Mouse (Mus musculus): ENCODE results near the gene Nat10. TPM values are rescaled to one million over a fixed set of nuclear protein-coding genes. Genes with fewer than 3 reads are reported as not detected.

Gene Nat10
- polyA plus RNA-seq, 1 experiment from 2014 or later = 12.0 TPM

DNA sequence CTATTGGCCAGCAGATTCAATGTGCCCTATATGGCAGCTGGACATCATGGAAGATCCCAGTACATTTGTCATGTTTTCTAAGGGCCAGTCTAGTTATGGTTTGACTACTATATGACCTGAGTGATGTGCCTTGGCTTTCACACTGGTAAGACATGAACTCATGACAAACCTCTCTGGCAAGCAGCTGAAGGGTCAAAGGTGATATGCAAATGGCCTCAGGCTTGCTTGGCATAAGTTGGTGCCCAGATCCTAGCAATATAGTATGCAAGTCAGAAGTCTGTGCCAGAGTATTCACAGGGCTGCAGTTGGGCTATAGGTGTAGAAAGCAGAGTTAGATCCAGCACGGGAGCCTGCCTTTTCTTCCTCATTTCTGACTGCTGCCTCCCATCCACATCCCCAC, 69.8 kb downstream of the Nat10 start:
- 46% methylated on average over 1 of the region's 1 CpGs for WGBS (ENCODE audit: insufficient replicate concordance)
- H3K4me3 ChIP-seq (ENCODE audit: low read depth, low read length) = no peak overlapping the region
- no peak overlapping the region for H3K9ac ChIP-seq (ENCODE audit: low read depth, low read length)
- no peaks in the 10 kb centered on the region for H3K36me3 ChIP-seq (ENCODE audit: control insufficient read depth, insufficient read depth)
- no peak overlapping the region for H3K27ac ChIP-seq (ENCODE audit: low read length)
- no peaks in the 10 kb centered on the region for H3K9me3 ChIP-seq (replicated peaks; ENCODE audit: control insufficient read depth, low read length)
- no peak overlapping the region for H3K4me2 ChIP-seq (ENCODE audit: low read depth, low read length)
- H3K27me3 ChIP-seq (ENCODE audit: control insufficient read depth, insufficient read depth, low read depth, low read length) = no peaks in the 10 kb centered on the region
- ATAC-seq (ENCODE audit: low read depth) = no peak
- H3K4me1 ChIP-seq (ENCODE audit: control insufficient read depth, low read depth, low read length) = no peaks in the 10 kb centered on the region

- H3K9ac ChIP-seq (ENCODE audit: low read depth, low read length) = no peak overlapping the region
- no peak for ATAC-seq (ENCODE audit: low read depth)
- H3K4me2 ChIP-seq (ENCODE audit: low read depth, low read length) = no peak overlapping the region
- no peaks in the 10 kb centered on the region for H3K4me1 ChIP-seq (ENCODE audit: control insufficient read depth, low read depth, low read length)
- H3K27me3 ChIP-seq (ENCODE audit: control insufficient read depth, insufficient read depth, low read depth, low read length) = no peaks in the 10 kb centered on the region
- 58% methylated on average over 5 of the region's 5 CpGs for WGBS (ENCODE audit: insufficient replicate concordance)
- no peaks in the 10 kb centered on the region for H3K36me3 ChIP-seq (ENCODE audit: control insufficient read depth, insufficient read depth)
- no peak overlapping the region for H3K4me3 ChIP-seq (ENCODE audit: low read depth, low read length)
- H3K27ac ChIP-seq (ENCODE audit: low read length) = no peak overlapping the region
- H3K9me3 ChIP-seq (replicated peaks; ENCODE audit: control insufficient read depth, low read length) = no peaks in the 10 kb centered on the region
Measured at GRCm38 (mm10) chr2:103690828-103691227, 70.2 kb downstream of the Nat10 start.

DNA sequence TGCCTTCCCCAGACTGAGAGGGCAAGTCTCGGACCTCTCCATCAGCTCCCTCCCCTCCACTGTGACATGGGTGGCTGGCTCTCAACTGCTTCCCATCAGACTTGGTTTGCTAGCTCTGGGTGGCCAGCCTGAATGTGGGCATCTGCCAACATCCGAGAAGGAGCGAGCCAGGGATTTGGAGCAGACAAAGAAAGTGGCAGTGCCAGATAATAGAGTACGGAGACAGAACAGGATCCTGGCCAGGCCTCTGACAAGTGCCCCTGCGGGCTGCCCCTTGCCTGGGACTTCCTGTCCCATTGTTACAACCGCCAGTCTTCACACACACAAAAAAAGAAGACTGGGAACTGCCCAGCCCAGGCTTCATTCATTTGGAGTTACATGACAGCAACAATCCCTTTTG, 70.6 kb downstream of the Nat10 start:
- H3K9me3 ChIP-seq (replicated peaks; ENCODE audit: control insufficient read depth, low read length) = no peaks in the 10 kb centered on the region
- H3K4me2 ChIP-seq (ENCODE audit: low read depth, low read length) = no peak overlapping the region
- H3K9ac ChIP-seq (ENCODE audit: low read depth, low read length) = no peak overlapping the region
- no peak overlapping the region for H3K27ac ChIP-seq (ENCODE audit: low read length)
- 37% methylated on average over 6 of the region's 6 CpGs for WGBS (ENCODE audit: insufficient replicate concordance)
- H3K36me3 ChIP-seq (ENCODE audit: control insufficient read depth, insufficient read depth) = no peaks in the 10 kb centered on the region
- ATAC-seq (ENCODE audit: low read depth) = no peak
- H3K4me3 ChIP-seq (ENCODE audit: low read depth, low read length) = no peak overlapping the region
- no peaks in the 10 kb centered on the region for H3K27me3 ChIP-seq (ENCODE audit: control insufficient read depth, insufficient read depth, low read depth, low read length)
- peaks cover under 1% of the 10 kb centered on the region for H3K4me1 ChIP-seq (ENCODE audit: control insufficient read depth, low read depth, low read length)

GRCm38 (mm10) chr2:103687888-103688287, 73.2 kb downstream of the Nat10 start:
- Histone ChIP-seq H3K27me3 (ENCODE audit: control insufficient read depth, insufficient read depth, low read depth, low read length) (no peaks in the 10 kb centered on the region), H3K4me3 (ENCODE audit: low read depth, low read length) (no peak overlapping the region), H3K4me1 (ENCODE audit: control insufficient read depth, low read depth, low read length) (peaks cover 2% of the 10 kb centered on the region), H3K9me3 (replicated peaks; ENCODE audit: control insufficient read depth, low read length) (no peaks in the 10 kb centered on the region), H3K27ac (ENCODE audit: low read length) (no peak overlapping the region), H3K9ac (ENCODE audit: low read depth, low read length) (no peak overlapping the region), H3K36me3 (ENCODE audit: control insufficient read depth, insufficient read depth) (no peaks in the 10 kb centered on the region), H3K4me2 (ENCODE audit: low read depth, low read length) (no peak overlapping the region)
- no peak for ATAC-seq (ENCODE audit: low read depth)

DNA sequence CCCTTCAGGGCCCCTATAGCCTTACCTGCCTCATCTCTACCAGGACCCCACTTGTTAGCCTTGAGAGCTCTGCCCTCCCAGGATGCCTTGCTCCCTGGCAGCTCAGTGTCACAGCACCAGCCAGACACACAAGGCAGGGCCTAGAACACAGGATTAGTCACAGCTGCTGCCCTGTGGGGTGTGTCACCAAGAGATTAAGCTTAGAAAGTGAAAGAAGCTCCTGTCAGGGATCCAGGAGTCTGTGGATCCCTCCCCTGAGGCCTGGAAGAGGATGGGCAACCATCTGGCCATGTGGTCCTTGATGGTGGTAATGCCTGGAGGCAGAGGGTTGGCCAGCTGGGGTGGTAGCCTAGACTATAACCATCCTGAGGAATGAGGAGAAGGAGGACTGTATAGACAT, 73.9 kb downstream of the Nat10 start:
- no peak overlapping the region for H3K27ac ChIP-seq (ENCODE audit: low read length)
- no peaks in the 10 kb centered on the region for H3K36me3 ChIP-seq (ENCODE audit: control insufficient read depth, insufficient read depth)
- peaks cover 2% of the 10 kb centered on the region for H3K4me1 ChIP-seq (ENCODE audit: control insufficient read depth, low read depth, low read length)
- no peaks in the 10 kb centered on the region for H3K27me3 ChIP-seq (ENCODE audit: control insufficient read depth, insufficient read depth, low read depth, low read length)
- H3K9me3 ChIP-seq (replicated peaks; ENCODE audit: control insufficient read depth, low read length) = no peaks in the 10 kb centered on the region
- ATAC-seq (ENCODE audit: low read depth) = no peak
- no peak overlapping the region for H3K9ac ChIP-seq (ENCODE audit: low read depth, low read length)
- no peak overlapping the region for H3K4me3 ChIP-seq (ENCODE audit: low read depth, low read length)
- H3K4me2 ChIP-seq (ENCODE audit: low read depth, low read length) = no peak overlapping the region

DNA sequence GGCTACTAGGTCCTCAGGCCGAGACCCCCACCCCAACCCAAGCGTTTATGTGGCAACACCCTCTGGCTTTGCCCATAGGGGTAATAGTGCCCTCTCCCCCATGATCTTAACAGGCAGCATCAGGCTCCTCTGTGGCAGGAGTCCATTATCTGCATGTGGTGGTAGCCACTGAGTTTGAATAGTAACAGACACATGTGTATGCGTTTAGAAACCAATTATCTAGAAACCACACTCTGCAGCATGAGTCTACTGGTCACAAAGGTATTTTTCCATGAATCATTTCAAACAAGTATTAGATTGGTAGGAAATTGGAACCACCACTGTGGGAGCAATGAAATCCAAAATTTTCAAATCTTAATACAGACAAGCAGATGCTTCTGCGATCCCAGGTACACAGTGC, 75.5 kb downstream of the Nat10 start:
- no peak overlapping the region for H3K27ac ChIP-seq (ENCODE audit: low read length)
- peaks cover 2% of the 10 kb centered on the region for H3K4me1 ChIP-seq (ENCODE audit: control insufficient read depth, low read depth, low read length)
- no peak for ATAC-seq (ENCODE audit: low read depth)
- no peak overlapping the region for H3K9ac ChIP-seq (ENCODE audit: low read depth, low read length)
- no peaks in the 10 kb centered on the region for H3K27me3 ChIP-seq (ENCODE audit: control insufficient read depth, insufficient read depth, low read depth, low read length)
- H3K9me3 ChIP-seq (replicated peaks; ENCODE audit: control insufficient read depth, low read length) = no peaks in the 10 kb centered on the region
- H3K4me3 ChIP-seq (ENCODE audit: low read depth, low read length) = no peak overlapping the region
- 52% methylated on average over 4 of the region's 4 CpGs for WGBS (ENCODE audit: insufficient replicate concordance)
- H3K4me2 ChIP-seq (ENCODE audit: low read depth, low read length) = no peak overlapping the region
- H3K36me3 ChIP-seq (ENCODE audit: control insufficient read depth, insufficient read depth) = no peaks in the 10 kb centered on the region

- no peaks in the 10 kb centered on the region for H3K9me3 ChIP-seq (replicated peaks; ENCODE audit: control insufficient read depth, low read length)
- H3K27ac ChIP-seq (ENCODE audit: low read length) = no peak overlapping the region
- H3K4me1 ChIP-seq (ENCODE audit: control insufficient read depth, low read depth, low read length) = peaks cover 2% of the 10 kb centered on the region
- no peak overlapping the region for H3K4me3 ChIP-seq (ENCODE audit: low read depth, low read length)
- no peak overlapping the region for H3K4me2 ChIP-seq (ENCODE audit: low read depth, low read length)
- no peaks in the 10 kb centered on the region for H3K36me3 ChIP-seq (ENCODE audit: control insufficient read depth, insufficient read depth)
- 41% methylated on average over 7 of the region's 7 CpGs for WGBS (ENCODE audit: insufficient replicate concordance)
- H3K27me3 ChIP-seq (ENCODE audit: control insufficient read depth, insufficient read depth, low read depth, low read length) = no peaks in the 10 kb centered on the region
- no peak for ATAC-seq (ENCODE audit: low read depth)
- H3K9ac ChIP-seq (ENCODE audit: low read depth, low read length) = no peak overlapping the region
Measured at GRCm38 (mm10) chr2:103684926-103685577, 76.0 kb downstream of the Nat10 start.

- Histone ChIP-seq H3K4me2 (ENCODE audit: low read depth, low read length) (no peak overlapping the region), H3K4me1 (ENCODE audit: control insufficient read depth, low read depth, low read length) (peaks cover 2% of the 10 kb centered on the region), H3K4me3 (ENCODE audit: low read depth, low read length) (no peak overlapping the region), H3K27me3 (ENCODE audit: control insufficient read depth, insufficient read depth, low read depth, low read length) (no peaks in the 10 kb centered on the region), H3K27ac (ENCODE audit: low read length) (no peak overlapping the region), H3K36me3 (ENCODE audit: control insufficient read depth, insufficient read depth) (no peaks in the 10 kb centered on the region), H3K9ac (ENCODE audit: low read depth, low read length) (no peak overlapping the region), H3K9me3 (replicated peaks; ENCODE audit: control insufficient read depth, low read length) (no peaks in the 10 kb centered on the region)
- 59% methylated on average over 2 of the region's 2 CpGs for WGBS (ENCODE audit: insufficient replicate concordance)
- no peak for ATAC-seq (ENCODE audit: low read depth)
Measured at GRCm38 (mm10) chr2:103684431-103684830, 76.6 kb downstream of the Nat10 start.

DNA sequence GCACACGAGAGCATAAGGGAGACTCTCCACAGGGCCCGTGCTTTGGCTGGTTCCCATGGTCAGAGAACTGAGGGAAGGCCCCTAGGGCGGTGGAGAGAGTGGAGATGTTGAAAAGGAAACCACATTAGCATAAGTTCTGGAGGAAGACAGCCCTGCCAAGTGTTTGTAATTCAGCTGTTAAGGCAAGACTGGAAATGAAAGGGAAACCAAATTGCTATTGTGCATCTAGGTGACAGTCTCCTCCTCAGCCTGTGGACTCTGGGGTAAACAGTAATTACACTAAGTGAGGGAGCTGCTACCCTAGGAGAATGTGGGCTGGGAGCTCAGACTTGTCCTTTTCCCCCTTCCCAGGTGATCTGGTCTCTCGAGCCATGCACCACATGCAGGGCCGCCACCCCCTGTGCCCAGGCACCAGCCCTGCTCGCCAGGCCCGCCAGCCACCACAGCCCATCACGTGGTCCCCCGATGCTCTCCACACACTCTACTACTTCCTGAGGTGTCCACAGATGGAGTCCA, 78.1 kb downstream of the Nat10 start:
- ATAC-seq (ENCODE audit: low read depth) = no peak
- H3K9ac ChIP-seq (ENCODE audit: low read depth, low read length) = no peak overlapping the region

More for the DNA sequence above, 78.1 kb downstream of the Nat10 start:
- no peak overlapping the region for H3K4me3 ChIP-seq (ENCODE audit: low read depth, low read length)
- H3K4me2 ChIP-seq (ENCODE audit: low read depth, low read length) = no peak overlapping the region
- 48% methylated on average over 9 of the region's 9 CpGs for WGBS (ENCODE audit: insufficient replicate concordance)
- peaks cover 2% of the 10 kb centered on the region for H3K4me1 ChIP-seq (ENCODE audit: control insufficient read depth, low read depth, low read length)
- no peaks in the 10 kb centered on the region for H3K36me3 ChIP-seq (ENCODE audit: control insufficient read depth, insufficient read depth)
- no peaks in the 10 kb centered on the region for H3K9me3 ChIP-seq (replicated peaks; ENCODE audit: control insufficient read depth, low read length)
- no peak overlapping the region for H3K27ac ChIP-seq (ENCODE audit: low read length)
- H3K27me3 ChIP-seq (ENCODE audit: control insufficient read depth, insufficient read depth, low read depth, low read length) = no peaks in the 10 kb centered on the region
